Mouse (Mus musculus): ENCODE measurements at regions not wholly inside any gene's neighbourhood (a gene's known extent, or its start where the extent isn't known, plus 50 kb on each side); places are given as distances from the start of the nearest gene placed in this dataset.

GRCm38 (mm10) chr8:87382311-87382710 is 90.1 kb downstream of the Cbln1 start:
- Histone ChIP-seq H3K36me3 (ENCODE audit: control insufficient read depth in 1 of 2, insufficient read depth in 2 of 2, low read length in 2 of 2) (no peaks in the 10 kb centered on the region), H3K4me1 (ENCODE audit: control insufficient read depth in 1 of 2, insufficient read depth in 2 of 2, low read length in 2 of 2) (no peaks in the 10 kb centered on the region), H3K9me3 (replicated peaks; ENCODE audit: insufficient read depth, low read length) (no peaks in the 10 kb centered on the region), H3K27ac (ENCODE audit: control insufficient read depth, low read depth, low read length) (no peak overlapping the region), H3K27me3 (ENCODE audit: control insufficient read depth in 1 of 2, insufficient read depth in 2 of 2, low read length in 2 of 2) (no peaks in the 10 kb centered on the region), H3K79me2 (ENCODE audit: control insufficient read depth, insufficient read depth, low read length, poor library complexity) (no peaks in the 10 kb centered on the region), H3K9ac (ENCODE audit: control insufficient read depth, low read depth, low read length, poor library complexity, severe bottlenecking) (no peak overlapping the region), H3K4me3 (ENCODE audit: control insufficient read depth in 1 of 2, insufficient read depth in 1 of 2, low read depth in 2 of 2, low read length in 2 of 2) (no peak overlapping the region)
- TF ChIP-seq ELF1 (IDR thresholded peaks at IDR 0.05; ENCODE audit: low read depth, low read length) (no peak), SMC3 (IDR thresholded peaks at IDR 0.05; ENCODE audit: low read depth, low read length) (no peak), POLR2AphosphoS5 (IDR thresholded peaks at IDR 0.05; ENCODE audit: borderline replicate concordance, low read depth, low read length) (no peak), TBP (IDR thresholded peaks at IDR 0.05; ENCODE audit: low read depth, low read length) (no peak), TCF12 (IDR thresholded peaks at IDR 0.05; ENCODE audit: low read depth, low read length) (no peak), GABPA (IDR thresholded peaks at IDR 0.05; ENCODE audit: low read depth, low read length) (no peak), JUND (IDR thresholded peaks at IDR 0.05; ENCODE audit: low read depth, low read length) (no peak), ZKSCAN1 (IDR thresholded peaks at IDR 0.05; ENCODE audit: low read depth, low read length) (no peak), EP300 (IDR thresholded peaks at IDR 0.05; ENCODE audit: low read depth in 1 of 2, low read length in 2 of 2) (no peak), MYC (IDR thresholded peaks at IDR 0.05; ENCODE audit: low read depth, low read length) (no peak), RCOR1 (IDR thresholded peaks at IDR 0.05; ENCODE audit: low read depth, low read length) (no peak), UBTF (IDR thresholded peaks at IDR 0.05; ENCODE audit: borderline replicate concordance, insufficient read depth, low read depth, low read length) (no peak), GATA1 (IDR thresholded peaks at IDR 0.05; ENCODE audit: low read depth, low read length) (no peak), ZMIZ1 (IDR thresholded peaks at IDR 0.05; ENCODE audit: low read depth, low read length) (no peak), MAZ (IDR thresholded peaks at IDR 0.05; ENCODE audit: low read depth, low read length) (no peak), ZNF384 (IDR thresholded peaks at IDR 0.05; ENCODE audit: low read depth, low read length) (no peak), CHD1 (IDR thresholded peaks at IDR 0.05; ENCODE audit: low read depth, low read length) (no peak)
- DNase-seq (ENCODE audit: low read depth, low spot score), result no peak

GRCm38 (mm10) chr8:87380791-87381190 is 91.6 kb downstream of the Cbln1 start:
- H3K27me3 ChIP-seq (ENCODE audit: control insufficient read depth in 1 of 2, insufficient read depth in 2 of 2, low read length in 2 of 2), result no peaks in the 10 kb centered on the region
- H3K4me3 ChIP-seq (ENCODE audit: control insufficient read depth in 1 of 2, insufficient read depth in 1 of 2, low read depth in 2 of 2, low read length in 2 of 2), result no peak overlapping the region
- H3K9me3 ChIP-seq (replicated peaks; ENCODE audit: insufficient read depth, low read length), result no peaks in the 10 kb centered on the region
- no peaks in the 10 kb centered on the region for H3K79me2 ChIP-seq (ENCODE audit: control insufficient read depth, insufficient read depth, low read length, poor library complexity)
- DNase-seq (ENCODE audit: low read depth, low spot score), result no peak
- TF ChIP-seq ZNF384 (IDR thresholded peaks at IDR 0.05; ENCODE audit: low read depth, low read length) (no peak), USF2 (IDR thresholded peaks at IDR 0.05; ENCODE audit: borderline replicate concordance in 1 of 2, insufficient read depth in 1 of 2, low read depth in 1 of 2, low read length in 2 of 2) (no peak), GATA1 (IDR thresholded peaks at IDR 0.05; ENCODE audit: low read depth, low read length) (no peak), MYB (IDR thresholded peaks at IDR 0.05; ENCODE audit: low read depth, low read length) (no peak)
- H3K36me3 ChIP-seq (ENCODE audit: control insufficient read depth in 1 of 2, insufficient read depth in 2 of 2, low read length in 2 of 2), result no peaks in the 10 kb centered on the region
- H3K4me1 ChIP-seq (ENCODE audit: control insufficient read depth in 1 of 2, insufficient read depth in 2 of 2, low read length in 2 of 2), result no peaks in the 10 kb centered on the region
- no peak overlapping the region for H3K9ac ChIP-seq (ENCODE audit: control insufficient read depth, low read depth, low read length, poor library complexity, severe bottlenecking)
- H3K27ac ChIP-seq (ENCODE audit: control insufficient read depth, low read depth, low read length), result no peak overlapping the region
